Mouse (Mus musculus): ENCODE results near the gene Prkar1b. TPM values are rescaled to one million over a fixed set of nuclear protein-coding genes. Genes with fewer than 3 reads are reported as not detected.

Prkar1b gene
- polyA plus RNA-seq, 1 experiment, result 5.4 TPM

DNA sequence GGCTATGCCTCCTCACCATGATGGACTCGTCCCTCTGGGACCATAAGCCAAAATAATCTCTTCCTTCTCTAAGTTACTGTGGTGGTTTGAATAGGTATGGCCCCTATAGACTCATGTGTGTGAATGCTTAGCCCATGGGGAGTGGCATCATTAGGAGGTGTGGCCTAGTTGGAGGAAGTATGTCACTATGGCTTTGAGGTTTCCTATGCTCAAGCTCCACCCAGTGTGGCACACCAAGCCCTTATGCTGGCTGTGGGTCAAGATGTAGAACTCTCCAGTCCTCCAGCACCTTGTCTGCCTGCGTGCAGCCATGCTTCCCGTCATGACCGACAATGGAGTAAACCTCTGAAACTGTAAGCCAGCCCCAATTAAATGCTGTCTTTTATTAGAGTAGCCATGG, 4.1 kb downstream of the Prkar1b start:
- H3K27ac ChIP-seq (ENCODE audit: control insufficient read depth, insufficient read depth, low read depth, low read length), result no peak overlapping the region; the same call in 1 of the 2 replicates
- H3K4me3 ChIP-seq (ENCODE audit: control insufficient read depth, low read depth, low read length), result no peak overlapping the region
- H3K36me3 ChIP-seq (ENCODE audit: control insufficient read depth, insufficient read depth, low read length), result no peaks in the 10 kb centered on the region
- H3K4me1 ChIP-seq (ENCODE audit: control insufficient read depth, insufficient read depth, low read length), result no peaks in the 10 kb centered on the region; the same call in none of the 2 replicates
- TF ChIP-seq CTCF (IDR thresholded peaks at IDR 0.05; ENCODE audit: control insufficient read depth, insufficient read depth, insufficient replicate concordance, low read depth, low read length) (no peak), POLR2A (IDR thresholded peaks at IDR 0.05; ENCODE audit: control insufficient read depth, low read depth, low read length) (no peak)
- H3K27me3 ChIP-seq (ENCODE audit: control insufficient read depth, insufficient read depth, low read length), result no peaks in the 10 kb centered on the region

DNA sequence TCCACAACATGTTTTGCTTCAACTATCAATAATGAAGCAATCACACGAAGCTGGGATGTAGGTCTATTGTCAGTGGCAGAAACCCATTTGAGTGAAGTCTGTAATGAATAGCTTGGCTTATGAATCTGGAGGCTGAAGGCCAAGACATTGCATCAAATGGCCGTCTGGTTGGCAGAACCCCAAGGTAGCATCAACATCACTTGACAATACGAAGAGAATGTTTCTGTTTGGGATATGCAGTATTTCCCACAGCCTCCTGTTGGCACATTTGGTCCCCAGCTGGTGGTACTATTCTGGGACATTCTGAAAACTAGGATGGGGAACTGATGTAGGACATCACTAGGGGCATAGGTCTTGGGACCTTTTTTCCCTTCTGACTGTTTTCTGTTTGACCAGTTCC, 5.9 kb downstream of the Prkar1b start:
- TF ChIP-seq CTCF (IDR thresholded peaks at IDR 0.05; ENCODE audit: control insufficient read depth, insufficient read depth, insufficient replicate concordance, low read depth, low read length) (no peak), POLR2A (IDR thresholded peaks at IDR 0.05; ENCODE audit: control insufficient read depth, low read depth, low read length) (no peak)

DNA sequence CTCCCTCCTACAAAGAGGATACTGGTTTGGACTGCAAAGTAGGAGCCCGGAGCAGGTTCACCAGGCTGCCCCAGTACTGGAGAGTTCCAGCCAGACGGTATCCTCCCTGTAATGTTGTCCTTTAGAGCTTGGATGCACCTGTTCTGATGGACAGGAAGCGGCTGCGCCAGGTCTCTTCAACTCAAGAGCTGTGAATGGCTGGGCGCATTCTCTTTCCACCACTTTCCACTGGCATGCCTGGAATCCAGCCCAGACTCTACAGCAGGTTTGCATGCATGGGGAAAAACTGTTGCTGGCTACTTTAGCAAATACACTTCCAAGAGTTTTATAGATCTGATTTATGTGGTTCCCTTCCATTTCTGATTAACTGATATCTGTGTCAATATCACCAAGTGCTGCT, 8.5 kb downstream of the Prkar1b start:
- H3K27ac ChIP-seq (ENCODE audit: control insufficient read depth, insufficient read depth, low read depth, low read length), result no peak overlapping the region
- no peaks in the 10 kb centered on the region for H3K27me3 ChIP-seq (ENCODE audit: control insufficient read depth, insufficient read depth, low read length)
- TF ChIP-seq POLR2A (IDR thresholded peaks at IDR 0.05; ENCODE audit: control insufficient read depth, low read depth, low read length), result no peak
- no peak for TF ChIP-seq CTCF (IDR thresholded peaks at IDR 0.05; ENCODE audit: control insufficient read depth, insufficient read depth, insufficient replicate concordance, low read depth, low read length)
- no peaks in the 10 kb centered on the region for H3K36me3 ChIP-seq (ENCODE audit: control insufficient read depth, insufficient read depth, low read length)
- no peaks in the 10 kb centered on the region; the same call in none of the 2 replicates for H3K4me1 ChIP-seq (ENCODE audit: control insufficient read depth, insufficient read depth, low read length)
- no peak overlapping the region for H3K4me3 ChIP-seq (ENCODE audit: control insufficient read depth, low read depth, low read length)

More for the DNA sequence above, 5.9 kb downstream of the Prkar1b start:
- Histone ChIP-seq H3K36me3 (ENCODE audit: control insufficient read depth, insufficient read depth, low read length) (no peaks in the 10 kb centered on the region), H3K27ac (ENCODE audit: control insufficient read depth, insufficient read depth, low read depth, low read length) (no peak overlapping the region), H3K27me3 (ENCODE audit: control insufficient read depth, insufficient read depth, low read length) (no peaks in the 10 kb centered on the region), H3K4me3 (ENCODE audit: control insufficient read depth, low read depth, low read length) (no peak overlapping the region), H3K4me1 (ENCODE audit: control insufficient read depth, insufficient read depth, low read length) (no peaks in the 10 kb centered on the region; the same call in none of the 2 replicates)

DNA sequence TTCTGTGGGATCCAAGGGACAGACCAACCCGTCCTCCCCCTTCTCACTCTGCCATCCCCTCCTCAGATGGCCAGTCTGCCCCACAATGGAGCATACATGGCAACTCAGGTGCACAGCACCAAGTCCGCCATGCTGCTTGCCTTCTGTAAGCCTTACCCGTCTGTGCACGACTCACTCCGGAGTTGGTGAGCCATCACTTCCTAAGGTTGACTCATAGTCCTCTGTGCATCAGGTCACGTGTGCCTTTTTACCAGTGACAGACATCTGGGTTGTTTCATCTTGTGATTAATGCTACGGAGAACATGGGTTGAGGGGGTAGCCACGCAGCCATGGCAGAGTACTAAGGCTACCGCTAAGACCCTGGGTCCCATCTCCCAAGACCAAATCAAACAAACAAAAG, 9.2 kb downstream of the Prkar1b start:
- Histone ChIP-seq H3K27ac (ENCODE audit: control insufficient read depth, insufficient read depth, low read depth, low read length) (no peak overlapping the region), H3K36me3 (ENCODE audit: control insufficient read depth, insufficient read depth, low read length) (no peaks in the 10 kb centered on the region), H3K4me1 (ENCODE audit: control insufficient read depth, insufficient read depth, low read length) (no peaks in the 10 kb centered on the region), H3K27me3 (ENCODE audit: control insufficient read depth, insufficient read depth, low read length) (no peaks in the 10 kb centered on the region), H3K4me3 (ENCODE audit: control insufficient read depth, low read depth, low read length) (no peak overlapping the region)
- TF ChIP-seq CTCF (IDR thresholded peaks at IDR 0.05; ENCODE audit: control insufficient read depth, insufficient read depth, insufficient replicate concordance, low read depth, low read length) (no peak), POLR2A (IDR thresholded peaks at IDR 0.05; ENCODE audit: control insufficient read depth, low read depth, low read length) (no peak)

DNA sequence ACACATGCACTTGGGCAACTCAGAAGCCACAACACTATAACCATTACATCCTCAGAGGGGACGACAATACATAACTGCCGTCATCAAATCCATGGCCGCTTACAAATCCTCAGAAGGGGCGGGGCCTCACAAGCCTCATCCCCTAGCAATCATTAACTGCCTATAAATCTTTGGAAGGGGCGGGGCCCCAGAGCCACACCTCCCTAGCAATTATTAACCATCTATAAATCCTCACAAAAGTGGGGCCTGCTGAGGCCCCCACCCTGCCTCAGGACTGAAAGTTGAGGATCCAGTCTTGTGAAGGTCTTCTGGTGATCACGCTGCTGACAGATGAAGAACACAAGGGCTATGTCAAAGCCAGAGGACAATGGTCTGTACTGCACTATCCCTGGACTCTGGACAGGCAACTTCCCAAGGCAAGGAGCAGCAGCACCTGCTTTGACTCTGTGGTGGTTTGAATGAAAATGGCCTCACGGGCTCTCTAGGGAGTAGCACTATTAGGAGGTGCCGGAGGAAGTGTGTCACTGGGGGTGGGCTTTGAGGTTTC, 10.8 kb downstream of the Prkar1b start:
- H3K27ac ChIP-seq (ENCODE audit: control insufficient read depth, insufficient read depth, low read depth, low read length), result no peak overlapping the region
- H3K27me3 ChIP-seq (ENCODE audit: control insufficient read depth, insufficient read depth, low read length), result no peaks in the 10 kb centered on the region
- H3K4me1 ChIP-seq (ENCODE audit: control insufficient read depth, insufficient read depth, low read length), result no peaks in the 10 kb centered on the region
- TF ChIP-seq POLR2A (IDR thresholded peaks at IDR 0.05; ENCODE audit: control insufficient read depth, low read depth, low read length) (no peak), CTCF (IDR thresholded peaks at IDR 0.05; ENCODE audit: control insufficient read depth, insufficient read depth, insufficient replicate concordance, low read depth, low read length) (no peak)
- H3K4me3 ChIP-seq (ENCODE audit: control insufficient read depth, low read depth, low read length), result no peak overlapping the region
- no peaks in the 10 kb centered on the region for H3K36me3 ChIP-seq (ENCODE audit: control insufficient read depth, insufficient read depth, low read length)

DNA sequence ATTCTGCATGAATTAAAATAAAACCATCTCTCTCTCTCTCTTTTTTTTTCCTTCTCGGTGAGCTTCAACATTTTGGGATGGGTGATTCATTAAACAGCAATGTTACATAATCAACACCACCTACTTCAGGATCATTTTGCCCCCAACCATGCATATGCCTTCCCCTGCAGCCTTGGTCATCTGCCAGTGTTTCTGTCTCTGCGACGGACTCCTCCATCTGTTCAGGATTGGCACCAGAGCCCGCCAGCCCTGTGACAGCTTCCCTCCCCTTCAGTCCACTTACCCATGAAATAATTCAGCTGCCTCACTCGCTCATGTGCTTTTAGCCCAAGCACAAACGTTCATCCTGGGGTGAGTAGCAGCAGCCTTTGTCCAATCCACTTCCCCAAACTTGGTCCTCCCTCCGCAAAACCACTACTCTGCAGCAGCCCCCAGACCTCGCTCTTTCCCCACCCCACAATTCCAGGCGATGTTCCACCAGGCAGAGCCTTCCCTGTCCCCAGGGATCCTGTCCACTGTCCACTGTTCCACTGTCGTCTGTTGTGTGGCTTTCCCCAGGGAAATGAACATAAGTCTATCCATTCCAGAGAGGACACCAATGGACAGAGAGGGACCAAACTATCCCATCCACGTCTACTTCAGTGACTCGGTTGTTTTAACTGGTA, 11.4 kb downstream of the Prkar1b start:
- H3K4me1 ChIP-seq (ENCODE audit: control insufficient read depth, insufficient read depth, low read length), result peaks cover 3% of the 10 kb centered on the region
- TF ChIP-seq POLR2A (IDR thresholded peaks at IDR 0.05; ENCODE audit: control insufficient read depth, low read depth, low read length) (no peak), CTCF (IDR thresholded peaks at IDR 0.05; ENCODE audit: control insufficient read depth, insufficient read depth, insufficient replicate concordance, low read depth, low read length) (no peak)
- H3K4me3 ChIP-seq (ENCODE audit: control insufficient read depth, low read depth, low read length), result no peak overlapping the region
- no peaks in the 10 kb centered on the region for H3K36me3 ChIP-seq (ENCODE audit: control insufficient read depth, insufficient read depth, low read length)
- no peak overlapping the region for H3K27ac ChIP-seq (ENCODE audit: control insufficient read depth, insufficient read depth, low read depth, low read length)
- H3K27me3 ChIP-seq (ENCODE audit: control insufficient read depth, insufficient read depth, low read length), result no peaks in the 10 kb centered on the region

DNA sequence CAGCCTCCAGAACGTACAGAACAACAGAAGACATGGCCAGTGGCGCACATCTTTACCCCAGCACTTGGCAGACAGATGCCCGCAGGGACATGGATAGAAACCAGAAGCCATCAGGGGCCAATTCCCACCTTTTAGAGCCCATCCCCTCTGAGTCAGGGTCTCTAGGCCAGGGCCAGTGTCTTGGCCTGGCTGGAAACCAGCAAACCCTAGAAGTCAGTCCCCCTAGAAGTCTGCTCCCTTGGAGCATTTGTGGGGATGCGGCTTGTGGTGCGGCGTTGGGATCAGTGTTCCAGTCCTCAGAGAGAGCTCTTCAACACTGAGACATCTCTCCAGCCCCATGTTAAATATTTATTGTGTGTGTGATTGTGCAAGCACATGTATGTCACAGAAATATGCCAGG, 12.6 kb downstream of the Prkar1b start:
- Histone ChIP-seq H3K4me1 (ENCODE audit: control insufficient read depth, insufficient read depth, low read length) (peaks cover 8% of the 10 kb centered on the region), H3K27ac (ENCODE audit: control insufficient read depth, insufficient read depth, low read depth, low read length) (no peak overlapping the region), H3K27me3 (ENCODE audit: control insufficient read depth, insufficient read depth, low read length) (no peaks in the 10 kb centered on the region), H3K4me3 (ENCODE audit: control insufficient read depth, low read depth, low read length) (no peak overlapping the region), H3K36me3 (ENCODE audit: control insufficient read depth, insufficient read depth, low read length) (no peaks in the 10 kb centered on the region)
- no peak for TF ChIP-seq POLR2A (IDR thresholded peaks at IDR 0.05; ENCODE audit: control insufficient read depth, low read depth, low read length)
- TF ChIP-seq CTCF (IDR thresholded peaks at IDR 0.05; ENCODE audit: control insufficient read depth, insufficient read depth, insufficient replicate concordance, low read depth, low read length), result no peak

Data from testis, adult 2 months (tissue).